Mouse (Mus musculus) CH12.LX (cell line): ENCODE measurements at regions not wholly inside any gene's neighbourhood (a gene's known extent, or its start where the extent isn't known, plus 50 kb on each side); places are given as distances from the start of the nearest gene placed in this dataset.

Source experiments
- DNase-seq: peaks from one replicate; pipeline ENCODE4 v3.0.0-alpha.2; 2013; ENCODE audit errors: extremely low read depth
- H3K27ac ChIP-seq: 2 replicates; pipeline ENCODE4 v1.5.1; 2012; ENCODE audit warnings: low read depth, mild to moderate bottlenecking, control low read depth, moderate library complexity; ENCODE audit not compliant: insufficient read depth
- H3K27me3 ChIP-seq: replicated peaks from 2 replicates; pipeline ENCODE3; 2012; ENCODE audit warnings: inconsistent platforms
- H3K36me3 ChIP-seq, 2 experiments: replicated peaks in 1 of 2; 2 replicates each; pipeline versions ENCODE3 to v1.6.1; 2012; ENCODE audit warnings: inconsistent platforms in 1 of 2, low read length in 1 of 2, mild to moderate bottlenecking in 1 of 2, mixed read lengths in 1 of 2, moderate library complexity in 1 of 2; ENCODE audit not compliant: control insufficient read depth in 1 of 2, insufficient read depth in 1 of 2
- H3K4me1 ChIP-seq, 2 experiments: 2 replicates each; pipeline ENCODE4 v1.6.1; 2012; ENCODE audit warnings: inconsistent platforms in 1 of 2, moderate library complexity in 1 of 2; ENCODE audit not compliant: insufficient read depth in 2 of 2, control insufficient read depth in 1 of 2
- H3K4me2 ChIP-seq: 2 replicates; pipeline ENCODE4 v1.6.1; 2012; ENCODE audit warnings: low read depth, mild to moderate bottlenecking, control low read depth; ENCODE audit not compliant: poor library complexity, insufficient read depth, severe bottlenecking
- H3K4me3 ChIP-seq, 3 experiments: fragments of 150-350 bp in 1 of 3; sonication (generic) in 1 of 3; replicated peaks in 1 of 3; 2 replicates each; pipeline versions ENCODE3 to v1.5.1; 2011 to 2012; ENCODE audit warnings: low read depth in 2 of 3, low read length in 2 of 3, mild to moderate bottlenecking in 2 of 3, moderate library complexity in 2 of 3, control low read depth in 1 of 3, improper control_type of control experiment in 1 of 3, inconsistent platforms in 1 of 3, mixed read lengths in 1 of 3; ENCODE audit not compliant: poor library complexity in 1 of 3
- H3K79me2 ChIP-seq: replicated peaks from 2 replicates; pipeline ENCODE4 v1.6.1; 2012; ENCODE audit warnings: mild to moderate bottlenecking, moderate library complexity; ENCODE audit not compliant: control insufficient read depth, poor library complexity, insufficient read depth, severe bottlenecking; ENCODE audit errors: extremely low read depth
- H3K9ac ChIP-seq: 2 replicates; pipeline ENCODE4 v1.6.1; 2012; ENCODE audit warnings: low read depth, mild to moderate bottlenecking, control low read depth, moderate library complexity; ENCODE audit not compliant: insufficient read depth
- H3K9me3 ChIP-seq: replicated peaks from 2 replicates; pipeline ENCODE3; 2012; ENCODE audit warnings: low read length, inconsistent platforms, mixed read lengths
- BHLHE40 ChIP-seq: IDR thresholded peaks from 2 replicates; pipeline ENCODE4 v1.6.1; 2011; ENCODE audit warnings: mild to moderate bottlenecking, low read depth, low read length, improper control_type of control experiment
- CTCF ChIP-seq, 2 experiments: IDR thresholded peaks in 1 of 2; conservative IDR thresholded peaks in 1 of 2; 2 replicates each; pipeline ENCODE4 v1.5.1; 2011 to 2012; ENCODE audit warnings: low read depth in 2 of 2, low read length in 2 of 2, improper control_type of control experiment in 1 of 2, inconsistent platforms in 1 of 2, mild to moderate bottlenecking in 1 of 2, moderate library complexity in 1 of 2
- ELF1 ChIP-seq: IDR thresholded peaks from 2 replicates; pipeline ENCODE4 v1.6.1; 2014; ENCODE audit warnings: low read depth, mild to moderate bottlenecking, inconsistent platforms, low read length, improper control_type of control experiment
- EP300 ChIP-seq: IDR thresholded peaks from 2 replicates; pipeline ENCODE4 v1.6.1; 2011; ENCODE audit warnings: low read length, improper control_type of control experiment
- ETS1 ChIP-seq: conservative IDR thresholded peaks from 2 replicates; pipeline ENCODE4 v1.6.1; 2012; ENCODE audit warnings: low read depth, mild to moderate bottlenecking, inconsistent platforms, low read length, improper control_type of control experiment, moderate library complexity
- GABPA ChIP-seq: IDR thresholded peaks from 2 replicates; pipeline ENCODE4 v1.6.1; 2012; ENCODE audit warnings: low read depth, low read length, improper control_type of control experiment, inconsistent platforms; ENCODE audit not compliant: insufficient replicate concordance
- HCFC1 ChIP-seq: IDR thresholded peaks from 2 replicates; pipeline ENCODE4 v1.6.1; 2012; ENCODE audit warnings: low read depth, mild to moderate bottlenecking, inconsistent platforms, low read length, improper control_type of control experiment
- IRF4 ChIP-seq: IDR thresholded peaks from 2 replicates; pipeline ENCODE4 v1.6.1; 2014; ENCODE audit warnings: low read depth, mild to moderate bottlenecking, inconsistent platforms, low read length, improper control_type of control experiment
- JUND ChIP-seq: conservative IDR thresholded peaks from 2 replicates; pipeline ENCODE4 v1.6.1; 2011; ENCODE audit warnings: low read depth, low read length, improper control_type of control experiment
- KAT2A ChIP-seq: IDR thresholded peaks from 2 replicates; pipeline ENCODE4 v1.6.1; 2012; ENCODE audit warnings: low read length, improper control_type of control experiment, inconsistent platforms; ENCODE audit not compliant: insufficient replicate concordance
- MAFK ChIP-seq: IDR thresholded peaks from 2 replicates; pipeline ENCODE4 v1.6.1; 2011; ENCODE audit warnings: low read length, improper control_type of control experiment; ENCODE audit not compliant: insufficient replicate concordance
- MAX ChIP-seq: IDR thresholded peaks from 2 replicates; pipeline ENCODE4 v1.6.1; 2011; ENCODE audit warnings: low read length, improper control_type of control experiment
- MEF2A ChIP-seq: IDR thresholded peaks from 2 replicates; pipeline ENCODE4 v1.6.1; 2014; ENCODE audit warnings: low read depth, mild to moderate bottlenecking, inconsistent platforms, low read length, improper control_type of control experiment, borderline replicate concordance
- MYC ChIP-seq: IDR thresholded peaks from 2 replicates; pipeline ENCODE4 v1.6.1; 2011; ENCODE audit warnings: low read depth, mild to moderate bottlenecking, improper control_type of control experiment, low read length
- NELFE ChIP-seq: IDR thresholded peaks from 2 replicates; pipeline ENCODE4 v1.6.1; 2011; ENCODE audit warnings: low read depth, low read length, improper control_type of control experiment
- PAX5 ChIP-seq: IDR thresholded peaks from 2 replicates; pipeline ENCODE4 v1.6.1; 2012; ENCODE audit warnings: low read length, inconsistent platforms, mixed read lengths
- POLR2AphosphoS2 ChIP-seq: IDR thresholded peaks from 2 replicates; pipeline ENCODE4 v1.6.1; 2011; ENCODE audit warnings: low read depth, low read length, improper control_type of control experiment
- RCOR1 ChIP-seq: conservative IDR thresholded peaks from 2 replicates; pipeline ENCODE4 v1.6.1; 2012; ENCODE audit warnings: low read depth, mild to moderate bottlenecking, inconsistent platforms, low read length, improper control_type of control experiment
- SIN3A ChIP-seq: IDR thresholded peaks from 2 replicates; pipeline ENCODE4 v1.6.1; 2012; ENCODE audit warnings: low read length, improper control_type of control experiment, inconsistent platforms
- SMC3 ChIP-seq: IDR thresholded peaks from 2 replicates; pipeline ENCODE4 v1.6.1; 2011; ENCODE audit warnings: low read depth, low read length, improper control_type of control experiment
- TCF12 ChIP-seq: IDR thresholded peaks from 2 replicates; pipeline ENCODE4 v1.6.1; 2014; ENCODE audit warnings: low read depth, mild to moderate bottlenecking, inconsistent platforms, low read length, improper control_type of control experiment
- UBTF ChIP-seq: IDR thresholded peaks from 2 replicates; pipeline ENCODE4 v1.6.1; 2012; ENCODE audit warnings: low read depth, mild to moderate bottlenecking, inconsistent platforms, low read length, improper control_type of control experiment, moderate library complexity
- USF2 ChIP-seq: conservative IDR thresholded peaks from 2 replicates; pipeline ENCODE4 v1.6.1; 2011; ENCODE audit warnings: low read depth, low read length, improper control_type of control experiment
- ZKSCAN1 ChIP-seq: IDR thresholded peaks from 2 replicates; pipeline ENCODE4 v1.6.1; 2012; ENCODE audit warnings: low read depth, inconsistent platforms, low read length, improper control_type of control experiment, borderline replicate concordance
- ZNF384 ChIP-seq: IDR thresholded peaks from 2 replicates; pipeline ENCODE4 v1.6.1; 2012; ENCODE audit warnings: low read depth, low read length, improper control_type of control experiment, inconsistent platforms
- dilution Hi-C: fragments of 300-500 bp; cut with MboI; formaldehyde crosslinking; loops from 2 replicates; pipeline ENCODE4 v1.14.3; 2020; ENCODE audit warnings: low sequenced_read_pairs; ENCODE audit not compliant: extremely low pct_unique_long_range_greater_than_20kb, extremely low pct_ligation_motif_present
- in situ Hi-C: fragments of 300-500 bp; cut with MboI; formaldehyde crosslinking; loops from 3 replicates; pipeline ENCODE4 v1.14.3; 2019; ENCODE audit warnings: low sequenced_read_pairs, low pct_ligation_motif_present, low pct_unique_long_range_greater_than_20kb, mixed read lengths

- Histone ChIP-seq H3K27me3 (no peaks in the 10 kb centered on the region), H3K4me3 (no peak overlapping the region), H3K9ac (no peak overlapping the region), H3K9me3 (peaks cover 5% of the 10 kb centered on the region), H3K36me3 (no peaks in the 10 kb centered on the region), H3K4me2 (no peak overlapping the region), H3K27ac (no peak overlapping the region), H3K4me1 (no peaks in the 10 kb centered on the region), H3K79me2 (no peaks in the 10 kb centered on the region)
- in situ Hi-C loops, result no loop called here
- dilution Hi-C loops, result no loop called here
- DNase-seq, result no peak
- no peak for TF ChIP-seq GABPA
- no peak for TF ChIP-seq EP300
- no peak for TF ChIP-seq HCFC1
- TF ChIP-seq MAFK, result no peak
- no peak for TF ChIP-seq USF2
- TF ChIP-seq RCOR1, result no peak
- no peak for TF ChIP-seq MYC
- no peak for TF ChIP-seq SIN3A
- TF ChIP-seq CTCF (conservative IDR thresholded peaks at IDR 0.05 in 1 of 2, IDR thresholded peaks at IDR 0.05 in 1 of 2; ENCODE audit: low read depth in 2 of 2, low read length in 2 of 2), result no peak
- TF ChIP-seq SMC3, result no peak
- TF ChIP-seq ZKSCAN1, result no peak
- TF ChIP-seq MAX, result no peak
- no peak for TF ChIP-seq ETS1
- TF ChIP-seq TCF12, result no peak
- no peak for TF ChIP-seq ZNF384
- no peak for TF ChIP-seq NELFE
- TF ChIP-seq PAX5, result no peak
- TF ChIP-seq UBTF, result no peak
- TF ChIP-seq ELF1, result no peak
- TF ChIP-seq MEF2A, result no peak
Observed at GRCm38 (mm10) chr10:103641162-103641561, 273.6 kb downstream of the Slc6a15 start.

GRCm38 (mm10) chr10:103649848-103650247, 282.3 kb downstream of the Slc6a15 start:
- no peak for DNase-seq
- TF ChIP-seq BHLHE40 (no peak), RCOR1 (no peak), KAT2A (no peak), MEF2A (no peak), POLR2AphosphoS2 (no peak), JUND (no peak), SMC3 (no peak), IRF4 (no peak), HCFC1 (no peak), UBTF (no peak), ELF1 (no peak)
- no peaks in the 10 kb centered on the region for H3K79me2 ChIP-seq
- H3K4me3 ChIP-seq, result no peak overlapping the region
- no peak overlapping the region for H3K27ac ChIP-seq
- no peaks in the 10 kb centered on the region for H3K36me3 ChIP-seq
- in situ Hi-C loops, result no loop called here
- H3K27me3 ChIP-seq, result no peaks in the 10 kb centered on the region
- H3K9ac ChIP-seq, result no peak overlapping the region
- peaks cover 17% of the 10 kb centered on the region for H3K9me3 ChIP-seq
- no peaks in the 10 kb centered on the region for H3K4me1 ChIP-seq
- H3K4me2 ChIP-seq, result no peak overlapping the region
- dilution Hi-C loops, result no loop called here
